Mouse (Mus musculus) frontal cortex, postnatal 25 days (tissue): ENCODE measurements around the gene Zranb2.
A peak's percentile ranks its signal among the peaks of the same experiment; 100 is the strongest.

ENCODE experiments used
- DNase-seq, 2 experiments: peaks; one replicate each; pipeline ENCODE4 v3.0.0; 2022; ENCODE audit warnings: low spot score in 2 of 2

Gene Zranb2

GRCm38 (mm10) chr3:157533964-157534785 lies at the start of gene Zranb2:
TSS of gene Zranb2 (plus strand) at chr3:157534160.
- peak; percentile 91 to 93 for DNase-seq

- no peak for DNase-seq
These were observed 41.9 kb upstream of the Zranb2 start for GRCm38 (mm10) chr3:157492043-157492442.

GRCm38 (mm10) chr3:157502216-157502615 lies 31.7 kb upstream of the Zranb2 start:
- DNase-seq, result no peak

- no peak for DNase-seq
These were observed 19.7 kb upstream of the Zranb2 start for GRCm38 (mm10) chr3:157514116-157514796.

- DNase-seq, result no peak
These were observed 17.5 kb upstream of the Zranb2 start for GRCm38 (mm10) chr3:157516471-157516870.

- DNase-seq, result no peak
These were observed 16.0 kb upstream of the Zranb2 start for GRCm38 (mm10) chr3:157517992-157518391.

GRCm38 (mm10) chr3:157520433-157520832 lies 13.5 kb upstream of the Zranb2 start:
- peak; percentile 25 to 53 for DNase-seq

GRCm38 (mm10) chr3:157523834-157524233 lies 10.1 kb upstream of the Zranb2 start:
- DNase-seq, result no peak

- DNase-seq, result no peak
These were observed 2.4 kb upstream of the Zranb2 start for GRCm38 (mm10) chr3:157531585-157531984.

- peak in 1 of 2 experiments; percentile 33 for DNase-seq
These were observed 941 bp downstream of the Zranb2 start for GRCm38 (mm10) chr3:157534786-157535415.

GRCm38 (mm10) chr3:157549323-157549722 lies 15.4 kb downstream of the Zranb2 start:
- no peak for DNase-seq

GRCm38 (mm10) chr3:157549758-157550600 lies 16.0 kb downstream of the Zranb2 start:
- DNase-seq, result no peak

- no peak for DNase-seq
These were observed 31.2 kb downstream of the Zranb2 start for GRCm38 (mm10) chr3:157565196-157565595.

- DNase-seq, result peak in 1 of 2 experiments; percentile 13
These were observed 33.0 kb downstream of the Zranb2 start, which contains the start of gene Ptger3 for GRCm38 (mm10) chr3:157566725-157567565. TSS of gene Ptger3 (plus strand) at chr3:157566892.

- no peak for DNase-seq
These were observed 33.7 kb downstream of the Zranb2 start for GRCm38 (mm10) chr3:157567566-157568132.

- DNase-seq, result no peak
These were observed 38.1 kb downstream of the Zranb2 start for GRCm38 (mm10) chr3:157572011-157572410.

- DNase-seq, result no peak
These were observed 41.7 kb downstream of the Zranb2 start for GRCm38 (mm10) chr3:157575441-157576342.

GRCm38 (mm10) chr3:157576343-157576722 lies 42.4 kb downstream of the Zranb2 start:
- DNase-seq, result no peak

- DNase-seq, result no peak
These were observed 42.9 kb downstream of the Zranb2 start for GRCm38 (mm10) chr3:157576862-157577261.
